Mouse (Mus musculus) C2C12 (cell line): Measurements from ENCODE around the gene Cryaa.

ENCODE experiments used
- CTCF ChIP-seq: IDR thresholded peaks from one replicate; pipeline ENCODE4 v1.5.1; 2011; ENCODE audit not compliant: control insufficient read depth, insufficient read depth, insufficient read length
- MAX ChIP-seq: IDR thresholded peaks from one replicate; pipeline ENCODE4 v1.6.1; 2011; ENCODE audit warnings: mild to moderate bottlenecking, control low read depth

DNA sequence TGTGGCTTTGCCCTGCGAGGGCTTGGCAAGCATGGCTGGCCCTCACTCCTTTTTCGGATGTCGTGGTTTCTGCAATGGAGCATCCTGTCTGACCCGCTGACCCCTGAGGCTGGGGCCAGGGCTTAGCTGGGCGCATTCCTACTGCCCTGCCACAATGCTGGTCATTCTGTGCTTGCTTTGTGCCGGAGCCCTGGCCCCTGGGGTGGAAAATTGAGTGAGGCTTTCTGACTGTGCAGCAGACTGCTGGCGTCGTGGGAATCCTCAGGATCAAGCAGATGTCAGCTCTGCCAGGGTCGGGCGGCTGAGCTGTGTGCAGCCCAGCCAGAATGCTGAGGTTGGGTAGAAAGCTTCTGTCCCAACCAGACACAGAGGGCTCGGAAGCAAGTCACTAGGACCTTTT lies 7.4 kb upstream of the Cryaa start:
- TF ChIP-seq CTCF = no peak
- TF ChIP-seq MAX = no peak
